Mouse (Mus musculus) MN1 (cell line): ENCODE measurements around the gene Ldah.

ENCODE experiments used
- DNase-seq: peaks from one replicate; pipeline ENCODE4 v3.0.0-alpha.2; 2016; ENCODE audit warnings: low spot score

Ldah gene

GRCm38 (mm10) chr12:8313270-8313771 lies 105.4 kb downstream of the Ldah start, which contains the start of gene Hs1bp3:
Hs1bp3 (plus strand) TSS chr12:8313432.
- DNase-seq = peak; percentile 92

GRCm38 (mm10) chr12:8313773-8314172 lies 105.9 kb downstream of the Ldah start:
- no peak for DNase-seq

GRCm38 (mm10) chr12:8316541-8316940 lies 108.6 kb downstream of the Ldah start:
- DNase-seq = no peak

GRCm38 (mm10) chr12:8320084-8320713 lies 112.3 kb downstream of the Ldah start:
- peak; percentile 71 for DNase-seq

- DNase-seq = peak; percentile 51
Measured at GRCm38 (mm10) chr12:8321506-8321905, 113.6 kb downstream of the Ldah start.

GRCm38 (mm10) chr12:8324086-8324485 lies 116.2 kb downstream of the Ldah start:
- DNase-seq = no peak

- DNase-seq = no peak
Measured at GRCm38 (mm10) chr12:8325245-8325942, 117.5 kb downstream of the Ldah start.

GRCm38 (mm10) chr12:8325943-8326522 lies 118.1 kb downstream of the Ldah start:
- DNase-seq = no peak

- DNase-seq = peak; percentile 88
Measured at GRCm38 (mm10) chr12:8326825-8327674, 119.1 kb downstream of the Ldah start.

GRCm38 (mm10) chr12:8327675-8328053 lies 119.8 kb downstream of the Ldah start:
- no peak for DNase-seq

GRCm38 (mm10) chr12:8329236-8329635 lies 121.3 kb downstream of the Ldah start:
- no peak for DNase-seq

GRCm38 (mm10) chr12:8331489-8332173 lies 123.7 kb downstream of the Ldah start:
- no peak for DNase-seq

GRCm38 (mm10) chr12:8332174-8332542 lies 124.3 kb downstream of the Ldah start:
- no peak for DNase-seq

GRCm38 (mm10) chr12:8333617-8334016 lies 125.7 kb downstream of the Ldah start:
- DNase-seq = no peak

GRCm38 (mm10) chr12:8334261-8334660 lies 126.4 kb downstream of the Ldah start:
- DNase-seq = no peak
